Mouse (Mus musculus): ENCODE measurements around the gene Atp1b2. TPM values are rescaled to one million over a fixed set of nuclear protein-coding genes. Genes with fewer than 3 reads are reported as not detected.

Gene Atp1b2
- polyA plus RNA-seq, 1 experiment from 2014 or later = 31.0 TPM

- H3K4me1 ChIP-seq (ENCODE audit: control insufficient read depth, insufficient read depth, low read length) = peaks cover 6% of the 10 kb centered on the region; the same call in 1 of the 2 replicates
- H3K9me3 ChIP-seq (replicated peaks; ENCODE audit: control insufficient read depth, low read length) = no peaks in the 10 kb centered on the region
- H3K4me3 ChIP-seq (ENCODE audit: low read depth, low read length) = no peak overlapping the region
- H3K27ac ChIP-seq (ENCODE audit: low read depth, low read length) = no peak overlapping the region
- no peak for ATAC-seq (replicated peaks; ENCODE audit: insufficient number of reproducible peaks, low FRiP score, low TSS enrichment)
- peaks cover 33% of the 10 kb centered on the region for H3K36me3 ChIP-seq (ENCODE audit: control insufficient read depth, insufficient read depth, low read length)
- 87% methylated on average over 8 of the region's 8 CpGs for WGBS (ENCODE audit: insufficient replicate concordance)
- H3K4me2 ChIP-seq = no peak overlapping the region
- no peak overlapping the region for H3K9ac ChIP-seq (ENCODE audit: low read depth, low read length)
- H3K27me3 ChIP-seq (ENCODE audit: control insufficient read depth, insufficient read depth, low read length) = no peaks in the 10 kb centered on the region
Observed at GRCm38 (mm10) chr11:69590622-69591021, 15.1 kb downstream of the Atp1b2 start.

GRCm38 (mm10) chr11:69589207-69589834 is 16.4 kb downstream of the Atp1b2 start:
- 85% methylated on average over 22 of the region's 22 CpGs for whole genome bisulfite sequencing (ENCODE audit: insufficient replicate concordance)
- 0 out of 2 replicates have a peak, but pooled peaks have one; percentile 64 for ATAC-seq (replicated peaks; ENCODE audit: insufficient number of reproducible peaks, low FRiP score, low TSS enrichment)
- Histone ChIP-seq H3K4me1 (ENCODE audit: control insufficient read depth, insufficient read depth, low read length) (peaks cover 10% of the 10 kb centered on the region; the same call in 1 of the 2 replicates), H3K27me3 (ENCODE audit: control insufficient read depth, insufficient read depth, low read length) (no peaks in the 10 kb centered on the region), H3K36me3 (ENCODE audit: control insufficient read depth, insufficient read depth, low read length) (peaks cover 33% of the 10 kb centered on the region), H3K4me3 (ENCODE audit: low read depth, low read length) (no peak overlapping the region), H3K9ac (ENCODE audit: low read depth, low read length) (no peak overlapping the region), H3K27ac (ENCODE audit: low read depth, low read length) (no peak overlapping the region), H3K9me3 (replicated peaks; ENCODE audit: control insufficient read depth, low read length) (no peaks in the 10 kb centered on the region), H3K4me2 (no peak overlapping the region)

- peaks cover 17% of the 10 kb centered on the region; the same call in 1 of the 2 replicates for H3K4me1 ChIP-seq (ENCODE audit: control insufficient read depth, insufficient read depth, low read length)
Observed at GRCm38 (mm10) chr11:69585718-69586325, 19.9 kb downstream of the Atp1b2 start.

GRCm38 (mm10) chr11:69584937-69585336 is 20.8 kb downstream of the Atp1b2 start:
- Histone ChIP-seq H3K27me3 (ENCODE audit: control insufficient read depth, insufficient read depth, low read length) (no peaks in the 10 kb centered on the region), H3K36me3 (ENCODE audit: control insufficient read depth, insufficient read depth, low read length) (peaks cover 22% of the 10 kb centered on the region), H3K9ac (ENCODE audit: low read depth, low read length) (no peak overlapping the region), H3K4me3 (ENCODE audit: low read depth, low read length) (no peak overlapping the region), H3K9me3 (replicated peaks; ENCODE audit: control insufficient read depth, low read length) (no peaks in the 10 kb centered on the region), H3K4me1 (ENCODE audit: control insufficient read depth, insufficient read depth, low read length) (peaks cover 17% of the 10 kb centered on the region; the same call in 1 of the 2 replicates), H3K4me2 (no peak overlapping the region; the same call in 1 of the 2 replicates), H3K27ac (ENCODE audit: low read depth, low read length) (no peak overlapping the region)
- WGBS (ENCODE audit: insufficient replicate concordance) = 93% methylated on average over 13 of the region's 13 CpGs
- no peak for ATAC-seq (replicated peaks; ENCODE audit: insufficient number of reproducible peaks, low FRiP score, low TSS enrichment)

More at GRCm38 (mm10) chr11:69585718-69586325, 19.9 kb downstream of the Atp1b2 start:
- H3K9ac ChIP-seq (ENCODE audit: low read depth, low read length) = no peak overlapping the region
- H3K27me3 ChIP-seq (ENCODE audit: control insufficient read depth, insufficient read depth, low read length) = no peaks in the 10 kb centered on the region
- H3K27ac ChIP-seq (ENCODE audit: low read depth, low read length) = no peak overlapping the region
- H3K4me3 ChIP-seq (ENCODE audit: low read depth, low read length) = no peak overlapping the region
- no peak for ATAC-seq (replicated peaks; ENCODE audit: insufficient number of reproducible peaks, low FRiP score, low TSS enrichment)
- WGBS (ENCODE audit: insufficient replicate concordance) = 58% methylated on average over 7 of the region's 7 CpGs
- no peaks in the 10 kb centered on the region for H3K9me3 ChIP-seq (replicated peaks; ENCODE audit: control insufficient read depth, low read length)
- H3K4me2 ChIP-seq = peak overlapping the region; percentile 32
- H3K36me3 ChIP-seq (ENCODE audit: control insufficient read depth, insufficient read depth, low read length) = peaks cover 26% of the 10 kb centered on the region

DNA sequence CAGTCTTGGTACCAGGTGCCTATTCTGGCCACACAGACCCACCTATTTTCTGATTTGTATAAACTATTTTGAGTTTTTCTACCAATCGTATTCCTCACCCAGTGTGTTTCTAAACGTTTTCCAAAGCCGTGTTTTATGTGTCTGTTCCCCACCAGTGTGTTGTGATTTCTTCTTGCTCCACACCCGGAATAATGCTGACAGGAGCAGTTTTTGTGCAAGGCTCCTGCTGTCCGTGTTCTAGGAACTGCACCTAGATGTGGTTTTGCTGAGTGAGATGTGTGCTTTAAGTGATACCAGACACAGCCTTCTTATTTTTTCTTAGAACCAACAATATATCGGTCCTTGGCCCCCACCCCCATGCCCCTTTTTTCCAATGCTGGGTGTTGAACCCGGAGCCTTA is 21.7 kb downstream of the Atp1b2 start:
- WGBS (ENCODE audit: insufficient replicate concordance) = 83% methylated on average over 7 of the region's 7 CpGs
- H3K4me3 ChIP-seq (ENCODE audit: low read depth, low read length) = no peak overlapping the region
- peaks cover 14% of the 10 kb centered on the region for H3K36me3 ChIP-seq (ENCODE audit: control insufficient read depth, insufficient read depth, low read length)
- no peak overlapping the region for H3K4me2 ChIP-seq
- no peak overlapping the region for H3K9ac ChIP-seq (ENCODE audit: low read depth, low read length)
- peaks cover 23% of the 10 kb centered on the region; the same call in 1 of the 2 replicates for H3K4me1 ChIP-seq (ENCODE audit: control insufficient read depth, insufficient read depth, low read length)
- no peaks in the 10 kb centered on the region for H3K27me3 ChIP-seq (ENCODE audit: control insufficient read depth, insufficient read depth, low read length)
- no peak overlapping the region for H3K27ac ChIP-seq (ENCODE audit: low read depth, low read length)
- ATAC-seq (replicated peaks; ENCODE audit: insufficient number of reproducible peaks, low FRiP score, low TSS enrichment) = no peak
- H3K9me3 ChIP-seq (replicated peaks; ENCODE audit: control insufficient read depth, low read length) = no peaks in the 10 kb centered on the region

- no peaks in the 10 kb centered on the region for H3K27me3 ChIP-seq (ENCODE audit: control insufficient read depth, insufficient read depth, low read length)
- peak overlapping the region; percentile 60 for H3K4me3 ChIP-seq (ENCODE audit: low read depth, low read length)
- no peak overlapping the region; the same call in 1 of the 2 replicates for H3K27ac ChIP-seq (ENCODE audit: low read depth, low read length)
- peaks cover 34% of the 10 kb centered on the region for H3K4me1 ChIP-seq (ENCODE audit: control insufficient read depth, insufficient read depth, low read length)
- H3K9ac ChIP-seq (ENCODE audit: low read depth, low read length) = peak overlapping the region; percentile 55
- no peaks in the 10 kb centered on the region for H3K9me3 ChIP-seq (replicated peaks; ENCODE audit: control insufficient read depth, low read length)
- H3K4me2 ChIP-seq = peak overlapping the region; percentile 72
- WGBS (ENCODE audit: insufficient replicate concordance) = 58% methylated on average over 9 of the region's 9 CpGs
- peaks cover under 1% of the 10 kb centered on the region; the same call in 1 of the 2 replicates for H3K36me3 ChIP-seq (ENCODE audit: control insufficient read depth, insufficient read depth, low read length)
- no peak for ATAC-seq (replicated peaks; ENCODE audit: insufficient number of reproducible peaks, low FRiP score, low TSS enrichment)
Observed at GRCm38 (mm10) chr11:69582230-69582805, 23.4 kb downstream of the Atp1b2 start.

DNA sequence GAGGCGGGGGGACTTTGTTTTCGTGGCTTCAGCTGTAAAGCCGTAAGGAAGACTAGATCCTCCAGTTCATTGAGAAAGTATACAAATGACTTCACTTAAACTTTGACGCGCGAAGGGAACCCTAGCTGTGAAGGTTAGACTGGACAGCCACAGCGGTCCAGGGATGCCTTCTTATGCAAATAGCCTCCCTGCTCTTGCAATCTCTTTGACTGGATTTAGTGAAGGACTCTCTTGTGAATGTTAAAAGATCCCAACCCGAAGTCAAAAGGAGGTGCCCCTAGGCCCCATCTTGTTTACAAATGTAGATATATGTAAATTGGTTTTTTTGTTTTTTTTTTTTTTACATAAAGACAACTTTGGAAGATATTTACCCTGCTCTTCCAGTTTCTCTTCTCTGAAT is 23.9 kb downstream of the Atp1b2 start:
- Histone ChIP-seq H3K27me3 (ENCODE audit: control insufficient read depth, insufficient read depth, low read length) (no peaks in the 10 kb centered on the region), H3K9me3 (replicated peaks; ENCODE audit: control insufficient read depth, low read length) (no peaks in the 10 kb centered on the region), H3K9ac (ENCODE audit: low read depth, low read length) (peak overlapping the region; percentile 76), H3K27ac (ENCODE audit: low read depth, low read length) (peak overlapping the region; percentile 88), H3K36me3 (ENCODE audit: control insufficient read depth, insufficient read depth, low read length) (0 out of 2 replicates have a peak, but pooled peaks cover 2% of the 10 kb centered on the region), H3K4me3 (ENCODE audit: low read depth, low read length) (peak overlapping the region; percentile 60), H3K4me2 (peak overlapping the region; percentile 72), H3K4me1 (ENCODE audit: control insufficient read depth, insufficient read depth, low read length) (peaks cover 38% of the 10 kb centered on the region)
- 2% methylated on average over 8 of the region's 8 CpGs for WGBS (ENCODE audit: insufficient replicate concordance)
- ATAC-seq (replicated peaks; ENCODE audit: insufficient number of reproducible peaks, low FRiP score, low TSS enrichment) = no peak

DNA sequence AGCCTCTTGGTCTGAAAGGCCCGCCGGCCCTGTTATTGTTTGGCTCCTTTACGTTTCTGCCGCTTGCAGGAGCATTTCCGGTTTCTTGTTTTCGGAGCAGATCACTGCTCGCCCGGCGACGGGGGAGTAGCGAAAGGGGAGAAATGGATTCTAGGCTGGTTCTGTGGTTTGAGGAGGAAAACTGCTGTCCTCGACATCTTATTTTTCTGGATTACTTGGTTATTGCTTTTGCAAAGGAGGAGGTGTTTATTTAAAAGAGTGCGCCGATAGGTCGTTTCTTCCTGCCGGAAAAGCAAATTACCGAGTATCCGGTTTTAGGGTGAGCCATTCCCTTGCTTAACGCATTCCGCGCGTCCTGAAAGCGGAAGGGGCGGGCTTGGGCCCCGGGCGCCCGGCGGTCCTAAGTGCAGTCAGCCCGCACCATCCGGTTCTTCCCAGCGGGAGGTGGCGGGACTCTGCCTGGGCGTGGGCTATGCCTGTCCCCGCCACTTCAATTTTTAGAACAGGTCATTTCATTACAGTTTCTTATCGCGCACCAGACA is 24.5 kb downstream of the Atp1b2 start:
- Histone ChIP-seq H3K27ac (ENCODE audit: low read depth, low read length) (peak overlapping the region; percentile 88), H3K27me3 (ENCODE audit: control insufficient read depth, insufficient read depth, low read length) (no peaks in the 10 kb centered on the region), H3K36me3 (ENCODE audit: control insufficient read depth, insufficient read depth, low read length) (0 out of 2 replicates have a peak, but pooled peaks cover 2% of the 10 kb centered on the region), H3K4me1 (ENCODE audit: control insufficient read depth, insufficient read depth, low read length) (peaks cover 39% of the 10 kb centered on the region), H3K9me3 (replicated peaks; ENCODE audit: control insufficient read depth, low read length) (no peaks in the 10 kb centered on the region), H3K4me3 (ENCODE audit: low read depth, low read length) (peak overlapping the region; percentile 60), H3K4me2 (peak overlapping the region; percentile 72), H3K9ac (ENCODE audit: low read depth, low read length) (peak overlapping the region; percentile 76)
- ATAC-seq (replicated peaks; ENCODE audit: insufficient number of reproducible peaks, low FRiP score, low TSS enrichment) = peak; percentile 85
- 0% methylated on average over 36 of the region's 36 CpGs for WGBS (ENCODE audit: insufficient replicate concordance)
